Mouse (Mus musculus) urinary bladder, adult 18-20 months (tissue): ENCODE data around the gene Ctbp1.

Experiments used
- DNase-seq, 2 experiments: peaks; one replicate each; pipeline ENCODE4 v3.0.0; 2022; ENCODE audit warnings: low spot score in 2 of 2, mixed read lengths in 2 of 2

The Ctbp1 gene

GRCm38 (mm10) chr5:33274953-33275454, at the start of gene Ctbp1:
Gene Ctbp1 (minus strand): TSS chr5:33274994.
- peak; percentile 81 to 88 for DNase-seq

- DNase-seq, result no peak
Observed at GRCm38 (mm10) chr5:33324491-33324890, 49.7 kb upstream of the Ctbp1 start.

- DNase-seq, result no peak
Observed at GRCm38 (mm10) chr5:33312192-33312591, 37.4 kb upstream of the Ctbp1 start.

GRCm38 (mm10) chr5:33310704-33311462, 36.1 kb upstream of the Ctbp1 start:
- DNase-seq, result no peak

- no peak for DNase-seq
Observed at GRCm38 (mm10) chr5:33301801-33302200, 27.0 kb upstream of the Ctbp1 start.

- no peak for DNase-seq
Observed at GRCm38 (mm10) chr5:33297164-33297563, 22.4 kb upstream of the Ctbp1 start.

- no peak for DNase-seq
Observed at GRCm38 (mm10) chr5:33293796-33294430, 19.1 kb upstream of the Ctbp1 start.

GRCm38 (mm10) chr5:33283951-33284350, 9.2 kb upstream of the Ctbp1 start:
- no peak for DNase-seq

- no peak for DNase-seq
Observed at GRCm38 (mm10) chr5:33281428-33281827, 6.6 kb upstream of the Ctbp1 start.

- no peak for DNase-seq
Observed at GRCm38 (mm10) chr5:33278950-33279349, 4.2 kb upstream of the Ctbp1 start.

- DNase-seq, result no peak
Observed at GRCm38 (mm10) chr5:33277286-33277685, 2.5 kb upstream of the Ctbp1 start.

- no peak for DNase-seq
Observed at GRCm38 (mm10) chr5:33275754-33276153, 960 bp upstream of the Ctbp1 start.

- peak; percentile 80 to 92 for DNase-seq
Observed at GRCm38 (mm10) chr5:33274085-33274952, 475 bp downstream of the Ctbp1 start.

GRCm38 (mm10) chr5:33273777-33274084, 1.1 kb downstream of the Ctbp1 start:
- DNase-seq, result no peak

GRCm38 (mm10) chr5:33272845-33273776, 1.7 kb downstream of the Ctbp1 start:
- no peak for DNase-seq

- no peak for DNase-seq
Observed at GRCm38 (mm10) chr5:33272146-33272545, 2.6 kb downstream of the Ctbp1 start.

- DNase-seq, result peak; percentile 72 to 80
Observed at GRCm38 (mm10) chr5:33270568-33270967, 4.2 kb downstream of the Ctbp1 start.

- DNase-seq, result no peak
Observed at GRCm38 (mm10) chr5:33254416-33254815, 20.4 kb downstream of the Ctbp1 start.

GRCm38 (mm10) chr5:33248186-33248585, 26.6 kb downstream of the Ctbp1 start:
- no peak for DNase-seq

GRCm38 (mm10) chr5:33247387-33247786, 27.4 kb downstream of the Ctbp1 start:
- no peak for DNase-seq

GRCm38 (mm10) chr5:33245701-33246100, 29.1 kb downstream of the Ctbp1 start:
- peak; percentile 21 to 73 for DNase-seq
